Mouse (Mus musculus) ES-Bruce4 (cell line): ENCODE measurements at regions not wholly inside any gene's neighbourhood (a gene's known extent, or its start where the extent isn't known, plus 50 kb on each side); places are given as distances from the start of the nearest gene placed in this dataset.
"Not testable (repeated sequence)": the region's sequence is repeated elsewhere in the genome, so short reads cannot be mapped to it uniquely, and the experiment has no call there.

Experiments used
- CTCF ChIP-seq: IDR thresholded peaks from one replicate; pipeline ENCODE4 v1.8.1; 2011; ENCODE audit warnings: low read depth, low read length
- POLR2A ChIP-seq: IDR thresholded peaks from one replicate; pipeline ENCODE4 v1.8.1; 2011; ENCODE audit warnings: low read length; ENCODE audit not compliant: insufficient read depth

GRCm38 (mm10) chr5:13880236-13880635, 88.8 kb downstream of the Speer3 start:
- TF ChIP-seq CTCF, POLR2A: not testable (repeated sequence)
